Mouse (Mus musculus) lung, adult 18-20 months (tissue): ENCODE data around the gene Aqp3.
A peak's percentile ranks its signal among the peaks of the same experiment; 100 is the strongest.

ENCODE experiments used
- DNase-seq, 2 experiments: peaks; one replicate each; pipeline ENCODE4 v3.0.0; 2022; ENCODE audit warnings: mixed read lengths in 2 of 2

The Aqp3 gene

DNA sequence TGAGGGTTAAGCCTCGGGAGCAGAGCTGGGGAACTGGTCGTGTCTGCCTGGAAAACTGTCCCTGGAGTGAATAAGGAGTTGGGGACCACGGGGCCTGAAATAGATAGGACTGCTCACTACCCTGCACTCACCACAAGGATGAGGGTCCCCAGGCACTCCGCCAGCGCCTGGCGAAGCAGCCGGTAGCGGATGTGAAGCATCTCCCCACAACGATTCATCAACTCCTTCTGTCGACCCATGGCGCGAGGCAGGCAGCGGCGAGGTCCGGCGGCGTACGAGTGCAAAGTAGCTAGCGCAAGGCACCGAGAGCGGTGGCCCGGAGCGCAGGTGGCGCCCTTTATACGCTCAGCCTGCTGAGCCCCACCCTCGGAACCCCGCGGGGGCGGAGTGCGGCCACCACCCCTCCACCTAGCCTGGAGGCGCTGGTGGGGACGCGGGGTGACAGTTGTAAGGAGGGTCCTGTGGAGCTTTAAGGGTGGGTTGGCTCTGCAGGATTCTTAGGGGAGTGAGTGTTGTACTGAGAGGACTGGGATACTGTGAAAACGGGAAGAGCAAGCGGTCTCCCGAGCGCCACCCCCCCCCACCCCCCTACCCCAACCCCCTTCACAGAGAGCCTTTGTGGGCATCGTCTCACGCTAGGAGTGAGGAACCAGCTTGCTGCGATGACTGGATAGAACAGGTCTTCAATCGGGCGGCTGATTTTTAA, at the start of gene Aqp3:
Aqp3 (minus strand) TSS at position 313 of the 706 bp plus-strand sequence.
- peak; percentile 28 to 43 for DNase-seq

GRCm38 (mm10) chr4:41142601-41143000, 44.6 kb upstream of the Aqp3 start:
- DNase-seq: no peak

DNA sequence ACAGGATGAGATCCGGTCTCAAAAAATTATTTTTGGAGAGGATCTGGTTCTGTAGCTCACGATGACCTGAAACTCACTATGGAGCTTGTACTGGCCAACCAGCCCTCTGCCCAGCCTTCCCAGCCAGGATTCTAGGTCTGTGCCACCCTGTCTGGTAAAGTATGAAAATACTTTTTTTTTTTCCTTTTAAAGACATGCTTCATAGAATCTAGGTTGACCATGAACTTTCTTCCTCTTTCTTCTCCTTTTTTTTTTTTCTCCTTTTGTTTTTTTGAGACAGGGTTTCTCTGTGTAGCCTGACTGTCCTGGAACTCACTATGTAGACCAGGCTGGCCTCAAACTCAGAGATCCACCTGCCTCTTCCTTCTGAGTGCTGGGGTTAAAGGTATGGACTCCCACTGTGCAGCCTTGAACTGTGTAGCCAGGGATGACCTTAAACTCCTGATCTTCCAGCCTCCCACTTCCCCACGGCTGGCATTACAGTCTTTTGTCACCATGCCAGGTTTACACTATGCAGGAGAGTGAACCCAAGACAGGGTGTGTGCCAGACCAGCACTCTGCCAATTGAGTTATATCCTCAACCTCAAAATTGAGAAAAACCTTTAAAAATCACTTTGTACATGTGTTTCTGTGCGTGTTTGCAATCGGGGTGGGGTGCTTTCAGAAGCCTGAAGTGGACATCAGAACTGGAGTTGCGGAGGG, 42.3 kb upstream of the Aqp3 start:
- no peak for DNase-seq

GRCm38 (mm10) chr4:41136811-41137210, 38.8 kb upstream of the Aqp3 start:
- no peak for DNase-seq

- DNase-seq: peak; percentile 24 to 39
These were observed 38.4 kb upstream of the Aqp3 start for GRCm38 (mm10) chr4:41136454-41136805.

GRCm38 (mm10) chr4:41135711-41136453, 37.9 kb upstream of the Aqp3 start, which contains the start of gene Ube2r2:
Gene Ube2r2 (plus strand): TSS chr4:41135743.
- peak; percentile 67 to 68 for DNase-seq

DNA sequence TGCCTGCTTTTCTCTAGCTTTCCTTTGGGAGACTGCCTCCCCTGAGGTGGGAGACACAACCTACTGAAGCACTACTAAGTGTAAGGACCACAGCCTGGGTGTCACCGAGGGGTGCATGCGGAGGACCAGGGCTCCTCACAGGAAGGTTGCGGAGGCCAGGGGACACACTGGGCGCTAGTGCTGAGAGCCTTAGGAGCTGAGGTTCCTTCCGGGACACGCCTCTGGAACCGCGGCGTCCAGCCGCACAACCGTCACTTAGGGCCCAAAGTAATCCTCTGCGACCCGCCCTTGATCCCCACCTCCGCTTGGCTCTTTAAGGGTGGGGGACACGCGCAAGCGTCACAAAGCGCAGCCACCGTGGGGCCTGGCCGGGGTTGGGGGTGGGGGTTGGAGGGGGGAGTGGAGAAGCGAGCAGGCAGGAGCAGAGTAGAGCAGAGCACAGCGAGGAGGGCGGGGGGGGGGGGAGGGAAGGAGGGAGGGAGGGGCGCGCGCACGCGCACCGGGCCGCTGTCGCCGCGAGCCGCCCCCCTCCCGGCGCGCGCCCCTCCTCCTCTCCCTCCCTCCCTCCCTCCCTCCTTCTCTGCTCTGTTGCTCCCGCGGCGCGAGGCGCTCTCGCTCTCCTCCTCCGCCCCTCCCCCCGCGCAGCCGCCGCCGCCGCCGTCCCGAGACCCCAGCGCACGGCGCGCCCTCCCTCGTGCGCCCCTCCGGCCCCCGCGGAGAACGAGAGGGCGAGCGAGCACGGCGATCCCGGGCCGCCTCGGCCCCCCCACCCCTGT, 37.1 kb upstream of the Aqp3 start:
- peak; percentile 78 for DNase-seq

DNA sequence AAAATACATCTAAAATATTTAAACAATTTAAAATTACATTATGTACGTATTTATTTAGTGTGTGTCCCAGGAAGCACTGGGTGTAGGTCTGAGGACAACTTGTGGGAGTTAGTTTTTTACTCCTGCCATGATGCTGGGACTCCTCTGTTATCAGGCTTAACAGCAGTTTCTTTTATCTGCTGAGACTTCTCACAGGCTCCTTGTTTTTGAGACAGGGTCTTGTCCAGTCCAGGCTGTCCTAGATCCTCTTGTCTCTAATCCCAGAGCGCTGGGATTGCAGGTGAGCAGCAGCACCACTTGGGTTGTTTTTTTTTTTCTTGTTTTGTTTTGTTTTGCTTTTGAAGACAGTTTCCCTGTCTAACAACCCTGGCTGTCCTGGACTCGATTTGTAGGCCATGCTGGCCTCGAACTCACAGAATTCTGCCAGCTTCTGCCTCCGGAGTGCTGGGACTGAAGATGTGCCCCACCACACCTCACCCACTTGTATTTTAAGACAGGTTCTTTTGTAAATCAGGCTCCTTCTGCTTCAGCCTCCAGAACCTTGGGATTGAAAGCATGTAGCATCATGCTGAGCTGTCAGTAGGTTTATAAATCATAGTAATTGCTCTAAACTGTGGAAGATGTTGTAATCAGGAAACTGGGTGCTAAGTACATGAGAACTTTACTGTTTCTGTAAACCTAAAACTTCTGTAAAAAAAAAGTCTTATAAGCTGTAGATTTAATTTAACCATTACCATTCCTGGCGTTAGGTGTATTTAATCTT, 35.7 kb upstream of the Aqp3 start:
- no peak for DNase-seq

DNA sequence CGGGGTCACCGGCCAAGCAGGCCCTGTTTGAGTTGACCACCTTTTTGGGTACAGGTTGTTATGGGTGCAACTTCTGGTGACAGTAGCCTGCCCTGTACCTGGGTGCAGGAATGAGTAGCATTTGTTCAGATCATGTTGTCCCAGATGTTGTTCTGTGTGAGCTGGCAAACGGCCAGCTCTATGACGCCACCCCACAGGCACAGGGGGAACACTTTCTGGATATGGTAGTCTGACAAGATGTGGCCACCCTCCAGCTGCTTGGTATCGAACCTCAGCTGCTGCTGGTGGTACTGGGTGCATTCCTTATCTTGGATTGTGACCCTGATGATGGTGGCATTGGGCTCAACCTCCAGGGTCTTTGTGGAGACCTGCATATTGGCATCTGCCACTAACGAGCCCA, 34.5 kb upstream of the Aqp3 start:
- no peak for DNase-seq

- no peak for DNase-seq
These were observed 31.9 kb upstream of the Aqp3 start for GRCm38 (mm10) chr4:41129836-41130235.

DNA sequence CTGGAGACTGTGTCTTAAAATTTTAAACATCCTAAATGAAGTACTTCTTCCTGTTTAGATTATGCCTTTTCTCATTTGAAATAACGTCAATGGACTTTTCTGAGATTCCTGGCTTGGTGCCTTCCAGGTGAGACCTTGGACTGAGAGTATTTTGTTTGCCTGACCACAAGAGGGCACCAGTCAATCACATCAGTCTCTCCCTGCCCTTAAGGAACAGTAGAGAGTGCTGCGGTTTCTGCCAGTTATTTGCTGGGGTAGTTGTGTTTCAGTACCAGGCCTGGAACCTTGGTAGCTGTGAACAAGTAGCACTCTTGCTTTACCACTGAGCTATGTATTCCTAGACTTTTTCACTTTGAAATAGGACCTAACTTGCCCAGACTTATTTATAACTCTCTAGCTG, 31.4 kb upstream of the Aqp3 start:
- DNase-seq: peak; percentile 63 to 73

DNA sequence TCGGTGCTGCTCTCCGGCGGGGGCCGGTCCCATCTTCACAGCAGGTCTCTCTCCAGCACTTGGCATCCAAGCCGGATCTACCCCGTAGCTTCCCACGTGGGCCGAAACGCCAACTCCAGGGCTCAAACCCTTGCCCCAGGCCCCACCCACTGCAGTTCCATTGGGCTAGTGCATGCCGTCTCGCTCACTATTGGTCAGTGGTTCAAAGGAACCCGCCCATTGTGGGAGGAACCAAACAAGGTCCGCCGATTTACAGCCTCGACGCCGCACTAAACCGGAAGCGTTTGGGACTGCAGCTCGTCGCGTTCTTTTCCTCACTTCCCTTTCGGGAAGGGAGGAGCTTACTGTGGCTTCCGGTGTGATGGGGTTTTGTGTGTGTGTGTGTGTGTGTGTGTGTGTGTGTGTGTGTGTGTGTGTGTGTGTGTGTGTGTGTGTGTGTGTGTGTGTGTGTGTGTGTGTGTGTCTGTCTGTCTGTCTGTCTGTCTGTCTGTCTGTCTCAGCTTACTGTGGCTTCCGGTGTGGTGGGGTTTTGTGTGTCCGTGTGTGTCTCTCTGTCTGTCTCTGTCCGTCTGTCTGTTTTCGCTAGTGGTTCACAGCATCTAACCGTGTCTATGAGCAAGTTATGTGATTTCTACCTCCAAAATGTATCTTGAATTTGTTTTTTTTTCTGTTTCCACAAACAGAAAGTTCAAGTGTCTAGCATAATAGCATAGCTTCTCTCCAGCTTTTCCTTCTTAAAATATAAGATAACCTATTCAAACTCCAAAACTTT, 26.4 kb upstream of the Aqp3 start, which contains the start of gene Nol6:
Nol6 (minus strand) TSS at position 276 of the 772 bp plus-strand sequence.
- DNase-seq: peak; percentile 99

DNA sequence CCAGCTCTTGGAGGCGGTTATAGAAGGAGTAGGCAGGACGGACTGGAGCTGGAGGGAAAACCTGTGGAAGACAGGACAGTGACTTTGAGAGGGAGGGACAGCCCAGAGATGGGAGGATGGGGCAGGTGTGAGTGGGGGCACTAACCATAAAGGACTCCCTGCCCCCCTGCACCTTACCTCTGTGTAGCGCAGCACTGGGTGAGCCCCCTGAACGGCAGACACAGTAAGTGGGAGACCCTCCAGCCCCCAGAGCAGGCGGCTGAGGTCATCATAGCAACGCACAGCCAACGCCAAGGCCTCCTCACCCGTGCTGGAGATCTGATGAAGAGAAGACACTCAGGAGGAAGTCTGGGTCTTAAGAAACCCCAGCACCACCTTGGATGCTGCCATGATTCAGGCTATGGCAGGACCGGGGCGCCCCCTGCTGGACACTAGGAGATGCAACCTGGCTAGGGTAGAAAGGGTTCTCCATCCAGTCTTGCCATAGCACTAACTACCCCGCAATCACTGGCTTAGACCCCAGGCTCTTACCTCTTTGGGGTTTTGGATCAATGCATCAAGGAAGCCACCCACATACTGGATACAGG, 20.8 kb upstream of the Aqp3 start:
- DNase-seq: peak; percentile 37 to 54

- DNase-seq: no peak
These were observed 18.8 kb upstream of the Aqp3 start for GRCm38 (mm10) chr4:41116817-41117216.

DNA sequence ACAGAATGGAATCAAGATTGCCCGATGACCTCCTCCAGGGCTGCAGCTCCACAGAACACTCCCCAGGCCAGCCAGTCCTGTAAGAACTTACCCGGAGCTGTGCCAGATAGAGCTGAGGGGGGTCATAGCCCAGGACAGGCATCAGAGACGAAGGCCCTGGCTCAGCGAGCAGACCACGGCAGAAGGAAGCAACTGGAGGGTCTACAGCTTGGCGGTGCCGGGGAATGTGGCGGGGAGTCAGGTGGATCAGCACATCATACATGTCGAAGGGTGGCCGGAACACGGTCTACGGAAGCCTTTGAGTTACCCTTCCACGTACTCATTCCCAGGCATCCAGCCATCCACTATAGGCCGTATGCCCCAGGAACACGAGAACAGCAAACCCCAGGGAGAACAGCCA, 17.8 kb upstream of the Aqp3 start:
- no peak for DNase-seq

- DNase-seq: no peak
These were observed 17.1 kb upstream of the Aqp3 start for GRCm38 (mm10) chr4:41115074-41115473.

- DNase-seq: no peak
These were observed 16.5 kb upstream of the Aqp3 start for GRCm38 (mm10) chr4:41114358-41115070.

GRCm38 (mm10) chr4:41108717-41109425, 10.9 kb upstream of the Aqp3 start:
- DNase-seq: no peak

GRCm38 (mm10) chr4:41107440-41107839, 9.5 kb upstream of the Aqp3 start:
- DNase-seq: no peak
